ENCODE assay signal across 12 mouse cellular contexts in genomic region chr6:136534444-136534843, GRCm38 (mm10). TPM values are rescaled to one million over a fixed set of nuclear protein-coding genes. Genes with fewer than 3 reads are reported as not detected.
A peak's percentile ranks its signal among the peaks of the same experiment; 100 is the strongest.
DNase-seq lines count a peak whose midpoint lies in the region; ATAC-seq lines count a peak whose summit lies in the region.
"Had no signal": no experiment of that assay in that cellular context is flagged by ENCODE, and none has a peak within 500 bp of the region (broad histone marks: within the 10 kb centered on the region; RNA-seq: fewer than 3 reads in every experiment).

No protein-coding gene starts in this region.

- H3K27me3 ChIP-seq in hindbrain, embryonic 10.5 days (ENCODE audit: insufficient read depth, poor library complexity, severe bottlenecking) = no peaks in the 10 kb centered on the region
- no peaks in the 10 kb centered on the region for H3K27me3 ChIP-seq in hindbrain, embryonic 11.5 days (ENCODE audit: control insufficient read depth, insufficient read depth, low read length)
- H3K27me3 ChIP-seq in neural tube, embryonic 12.5 days (replicated peaks) = no peaks in the 10 kb centered on the region
- no peaks in the 10 kb centered on the region for H3K27me3 ChIP-seq in neural tube, embryonic 15.5 days (replicated peaks)
- H3K27me3 ChIP-seq: liver, embryonic 12.5 days had no signal

- H3K9me3 ChIP-seq in hindbrain, embryonic 10.5 days = no peaks in the 10 kb centered on the region
- H3K9me3 ChIP-seq in hindbrain, embryonic 11.5 days (ENCODE audit: control insufficient read depth, low read length) = no peaks in the 10 kb centered on the region
- no peaks in the 10 kb centered on the region for H3K9me3 ChIP-seq in neural tube, embryonic 12.5 days
- no peaks in the 10 kb centered on the region for H3K9me3 ChIP-seq in neural tube, embryonic 15.5 days (replicated peaks)
- H3K9me3 ChIP-seq: liver, embryonic 12.5 days had no signal

- DNase-seq in cerebellum, adult 9-11 months = peak; percentile 38
- no peak for DNase-seq in cerebellum, postnatal 10 days
- no peak for DNase-seq in hindbrain, embryonic 10.5 days (ENCODE audit: low spot score)
- DNase-seq in hindbrain, embryonic 11.5 days (ENCODE audit: low spot score) = no peak
- no peak for DNase-seq in adrenal gland, postnatal 14 days
- DNase-seq: B cell, adult 2 months; layer of hippocampus, postnatal 36 days; right cerebral cortex, postnatal 25 days had no signal

- H3K4me1 ChIP-seq in hindbrain, embryonic 10.5 days (replicated peaks) = peaks cover 40% of the 10 kb centered on the region
- H3K4me1 ChIP-seq in hindbrain, embryonic 11.5 days (replicated peaks; ENCODE audit: control insufficient read depth, insufficient read depth, low read length) = no peaks in the 10 kb centered on the region
- H3K4me1 ChIP-seq in neural tube, embryonic 12.5 days = peaks cover 23% of the 10 kb centered on the region
- peaks cover 31% of the 10 kb centered on the region for H3K4me1 ChIP-seq in neural tube, embryonic 15.5 days

- WGBS in hindbrain, embryonic 10.5 days = 54% methylated on average over 3 of the region's 3 CpGs
- WGBS in hindbrain, embryonic 11.5 days = 47% methylated on average over 3 of the region's 3 CpGs
- WGBS in neural tube, embryonic 12.5 days = 66% methylated on average over 3 of the region's 3 CpGs
- WGBS in neural tube, embryonic 15.5 days = 64% methylated on average over 3 of the region's 3 CpGs

- peak overlapping the region; percentile 62; the same call in 1 of the 2 replicates for H3K27ac ChIP-seq in hindbrain, embryonic 10.5 days
- H3K27ac ChIP-seq in hindbrain, embryonic 11.5 days (ENCODE audit: low read depth, low read length) = no peak overlapping the region
- H3K27ac ChIP-seq in neural tube, embryonic 12.5 days = no peak overlapping the region
- no peak overlapping the region for H3K27ac ChIP-seq in neural tube, embryonic 15.5 days (replicated peaks)
- H3K27ac ChIP-seq: liver, embryonic 12.5 days had no signal

- no peak overlapping the region for H3K9ac ChIP-seq in hindbrain, embryonic 11.5 days (ENCODE audit: low read depth, low read length)
- H3K9ac ChIP-seq in neural tube, embryonic 12.5 days = no peak overlapping the region
- H3K9ac ChIP-seq in neural tube, embryonic 15.5 days (replicated peaks) = no peak overlapping the region
- H3K9ac ChIP-seq: liver, embryonic 12.5 days had no signal

- H3K4me3 ChIP-seq in hindbrain, embryonic 10.5 days = no peak overlapping the region
- H3K4me3 ChIP-seq in hindbrain, embryonic 11.5 days (ENCODE audit: low read depth, low read length) = no peak overlapping the region
- no peak overlapping the region for H3K4me3 ChIP-seq in neural tube, embryonic 12.5 days
- no peak overlapping the region for H3K4me3 ChIP-seq in neural tube, embryonic 15.5 days (replicated peaks)
- H3K4me3 ChIP-seq: liver, embryonic 12.5 days had no signal

- ATAC-seq in hindbrain, embryonic 11.5 days (ENCODE audit: low FRiP score) = no peak
- no peak for ATAC-seq in neural tube, embryonic 12.5 days (ENCODE audit: low FRiP score, low read depth)
- ATAC-seq in neural tube, embryonic 15.5 days (ENCODE audit: low FRiP score) = no peak
- no peak for ATAC-seq in inflammation-experienced regulatory T-cells, adult 6 months
- ATAC-seq: liver, embryonic 12.5 days had no signal

- H3K4me2 ChIP-seq in hindbrain, embryonic 11.5 days (replicated peaks; ENCODE audit: low read depth, low read length) = no peak overlapping the region
- 0 out of 2 replicates have a peak overlapping the region, but pooled peaks have one; percentile 2 for H3K4me2 ChIP-seq in neural tube, embryonic 12.5 days (replicated peaks)
- H3K4me2 ChIP-seq in neural tube, embryonic 15.5 days = no peak overlapping the region

- peaks cover 25% of the 10 kb centered on the region for H3K36me3 ChIP-seq in hindbrain, embryonic 10.5 days
- no peaks in the 10 kb centered on the region for H3K36me3 ChIP-seq in hindbrain, embryonic 11.5 days (ENCODE audit: control insufficient read depth, insufficient read depth, low read length)
- peaks cover 9% of the 10 kb centered on the region; the same call in 1 of the 2 replicates for H3K36me3 ChIP-seq in neural tube, embryonic 12.5 days
- H3K36me3 ChIP-seq in neural tube, embryonic 15.5 days = peaks cover 12% of the 10 kb centered on the region; the same call in 1 of the 2 replicates

RNA-seq across cellular contexts. Expression of gene Atf7ip, which starts 28.5 kb away (rescaled TPM):
- polyA plus RNA-seq in hindbrain, embryonic 10.5 days (2016; fragmentation: Nextera tagmentation; extraction: Ambion mirVana) = 41.8 and 47.2 TPM in 2 replicates
- polyA plus RNA-seq in hindbrain, embryonic 11.5 days (2014; fragmentation: Nextera tagmentation; extraction: Ambion mirVana) = 54.1 and 73.7 TPM in 2 replicates
- 49.2 and 56.4 TPM in 2 replicates for polyA plus RNA-seq in neural tube, embryonic 12.5 days (2016; fragmentation: Nextera tagmentation; extraction: Ambion mirVana)
- polyA plus RNA-seq in neural tube, embryonic 15.5 days (2015; fragmentation: Nextera tagmentation; extraction: Ambion mirVana) = 33.5 and 36.0 TPM in 2 replicates
- polyA plus RNA-seq in inflammation-experienced regulatory T-cells, adult 6 months (2017; shearing (Covaris generic)) = 10 to 100 TPM; 79.8 to 94.2 (median 91.2) TPM
- total RNA-seq in adrenal gland, postnatal 14 days (2021) = 82.0 and 103 TPM in 2 replicates
